Mouse (Mus musculus) erythroblast, embryonic 14.5 days (primary cell): Measurements from ENCODE around the gene Grm1.

Experiments used
- GATA1 ChIP-seq: IDR thresholded peaks from 2 replicates; pipeline ENCODE4 v1.6.1; 2012; ENCODE audit warnings: low read length, inconsistent platforms, mixed read lengths
- TAL1 ChIP-seq: IDR thresholded peaks from 3 replicates; pipeline ENCODE4 v1.6.1; 2012; ENCODE audit warnings: low read length, inconsistent platforms, mixed read lengths

DNA sequence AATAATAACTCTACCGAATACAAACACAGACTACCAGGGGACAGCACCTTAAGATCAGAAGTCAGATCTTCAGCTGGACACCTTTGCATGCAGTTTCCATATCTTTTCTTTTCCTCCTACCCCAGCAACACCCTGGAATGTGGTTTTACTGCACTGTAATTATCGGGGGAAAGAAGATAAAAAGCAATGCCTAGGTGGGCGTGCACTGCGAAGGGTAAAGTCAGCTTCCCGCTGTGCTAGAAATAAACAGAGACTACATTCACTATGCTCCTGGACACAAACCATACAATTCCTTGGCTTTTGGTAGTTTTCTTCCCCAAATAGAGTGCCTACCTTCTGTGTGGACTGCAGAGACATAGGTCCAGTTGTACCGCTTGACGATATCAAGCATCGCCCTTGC, 2.6 kb downstream of the Grm1 start:
- TF ChIP-seq GATA1 = no peak
- no peak for TF ChIP-seq TAL1
